Comparison of ENCODE assay signal across 10 mouse cellular contexts in genomic region chr14:28535814-28536213, GRCm38 (mm10).
DNase-seq lines count a peak whose midpoint lies in the region.
"Had no signal": no experiment of that assay in that cellular context is flagged by ENCODE, and none has a peak within 500 bp of the region (broad histone marks: within the 10 kb centered on the region; RNA-seq: fewer than 3 reads in every experiment).

No protein-coding gene starts in this region.

- peak; percentile 15 for DNase-seq in layer of hippocampus, adult 11-12 months (ENCODE audit: low spot score)
- no peak for DNase-seq in layer of hippocampus, adult 9-11 months
- DNase-seq in brain, embryonic 18.5 days (ENCODE audit: low read depth, low spot score): peak; percentile 37
- DNase-seq in cerebellum, adult 9-11 months: peak; percentile 75
- DNase-seq in kidney, postnatal 10 days: peak; percentile 38
- no peak for DNase-seq in urinary bladder, adult 18-20 months (ENCODE audit: low spot score in 2 of 2)
- no peak for DNase-seq in urinary bladder, postnatal 4 days (ENCODE audit: low spot score in 2 of 2)
- no peak for DNase-seq in retina, embryonic 14.5 days (ENCODE audit: low spot score)
- DNase-seq: lung, postnatal 36 days; thymus, postnatal 36 days had no signal

Comparison
In these comparisons a context has a peak if more than half of its experiments do, and no peak if none do; other contexts are left out.
1. DNase-seq: peak in layer of hippocampus, adult 11-12 months (single experiment), brain, embryonic 18.5 days (single experiment), cerebellum, adult 9-11 months (single experiment) and kidney, postnatal 10 days (single experiment); none in layer of hippocampus, adult 9-11 months (single experiment), urinary bladder, adult 18-20 months (0 of 2), urinary bladder, postnatal 4 days (0 of 2) and retina, embryonic 14.5 days (single experiment).